Mouse (Mus musculus) frontal cortex, postnatal 10 days (tissue): ENCODE data around the gene Commd1.

Source experiments
- DNase-seq, 2 experiments: peaks; one replicate each; pipeline ENCODE4 v3.0.0; 2022; ENCODE audit warnings: low spot score in 2 of 2, mixed read lengths in 1 of 2

The Commd1 gene

GRCm38 (mm10) chr11:22989786-22990185 is 7.6 kb upstream of the Commd1 start:
- no peak for DNase-seq

DNA sequence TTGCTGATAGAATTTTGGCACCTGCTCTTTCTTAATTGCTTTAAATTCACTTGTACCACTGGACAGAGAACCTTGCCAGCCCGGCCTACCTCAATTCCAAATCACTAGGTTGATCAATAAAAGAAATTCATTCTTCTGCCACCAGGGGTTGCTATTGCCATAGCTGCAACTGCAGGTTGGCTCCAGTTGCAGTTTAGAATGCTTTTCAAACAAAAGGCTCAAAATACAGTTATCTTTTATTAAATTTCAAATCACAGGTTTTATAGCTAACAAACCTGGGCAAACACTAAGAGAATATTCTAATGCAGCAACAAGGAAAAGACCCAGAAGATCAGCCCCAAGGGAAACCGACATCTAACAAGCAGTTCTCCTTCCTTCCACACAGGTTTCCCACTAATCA is 5.2 kb upstream of the Commd1 start:
- no peak for DNase-seq

- no peak for DNase-seq
These were observed 3.3 kb upstream of the Commd1 start for GRCm38 (mm10) chr11:22985510-22985909.

DNA sequence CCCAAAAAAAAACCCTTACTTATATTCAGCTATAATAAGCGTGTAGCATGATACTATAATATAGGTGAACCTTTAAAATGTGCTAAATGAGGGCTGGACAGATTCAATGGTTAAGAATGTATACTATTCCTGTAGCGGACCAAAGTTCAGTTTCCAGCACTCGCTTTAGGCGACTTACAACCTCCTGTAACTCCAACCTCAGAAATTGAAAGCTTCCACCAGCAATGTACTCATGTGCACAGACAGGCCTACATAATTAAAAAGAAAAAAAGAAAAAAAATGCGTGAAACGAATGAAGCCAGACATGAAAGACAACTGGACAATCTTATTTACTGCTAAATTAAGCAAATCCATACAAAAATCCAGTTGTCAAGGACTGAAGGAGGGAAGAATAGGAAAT is 664 bp upstream of the Commd1 start:
- DNase-seq = no peak

- no peak for DNase-seq
These were observed 635 bp downstream of the Commd1 start for GRCm38 (mm10) chr11:22981543-22981950.

- DNase-seq = no peak
These were observed 1.1 kb downstream of the Commd1 start for GRCm38 (mm10) chr11:22981041-22981440.

DNA sequence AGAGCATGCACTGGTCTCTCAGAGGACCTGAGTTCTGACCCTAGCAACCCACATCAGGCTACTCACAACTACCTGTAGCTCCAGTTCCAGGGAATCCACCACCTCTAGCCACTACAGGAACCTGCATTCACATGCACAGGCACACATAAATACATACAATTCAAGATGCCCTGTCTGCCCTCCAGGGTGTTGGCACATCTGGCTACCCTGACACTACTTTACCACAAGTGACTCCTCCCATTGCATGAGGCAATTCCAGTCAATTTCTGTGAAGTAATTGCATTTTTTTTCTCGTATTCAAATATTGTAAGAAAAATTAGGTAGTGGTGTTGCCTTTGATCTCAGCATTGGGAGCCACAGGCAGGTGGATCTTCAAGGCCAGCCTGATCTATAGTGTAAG is 3.0 kb downstream of the Commd1 start:
- no peak for DNase-seq

- no peak for DNase-seq
These were observed 3.5 kb downstream of the Commd1 start for GRCm38 (mm10) chr11:22978711-22979110.

DNA sequence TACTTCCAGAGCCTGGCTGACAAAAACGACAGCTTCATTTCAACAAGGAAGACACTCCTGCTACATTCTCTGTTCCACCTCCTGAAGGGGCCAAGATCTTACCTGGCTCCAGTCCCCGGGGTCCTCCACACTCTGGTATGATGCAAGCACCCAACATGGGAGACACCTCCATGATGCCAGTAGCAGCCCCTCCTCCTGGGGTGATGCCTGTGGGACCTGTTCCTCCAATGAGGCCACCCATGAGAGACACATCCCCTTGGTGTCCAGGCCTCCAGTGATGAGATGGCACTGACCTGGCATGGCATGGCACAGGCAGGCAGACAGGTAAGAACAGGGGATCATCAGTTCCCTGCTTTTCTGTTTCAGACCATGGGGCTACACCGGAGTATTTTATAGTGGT is 4.0 kb downstream of the Commd1 start:
- DNase-seq = no peak

DNA sequence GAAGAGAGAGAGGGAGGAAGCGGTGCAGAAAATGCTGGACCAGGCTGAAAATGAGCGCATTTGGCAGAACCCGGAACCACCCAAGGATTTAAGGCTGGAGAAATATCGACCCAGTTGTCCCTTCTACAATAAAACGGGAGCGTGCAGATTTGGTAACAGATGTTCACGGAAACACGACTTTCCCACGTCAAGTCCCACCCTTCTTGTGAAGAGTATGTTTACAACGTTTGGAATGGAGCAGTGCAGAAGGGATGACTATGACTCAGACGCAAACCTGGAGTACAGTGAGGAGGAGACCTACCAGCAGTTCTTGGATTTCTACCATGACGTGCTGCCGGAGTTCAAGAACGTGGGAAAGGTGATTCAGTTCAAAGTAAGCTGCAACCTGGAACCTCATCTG is 8.6 kb downstream of the Commd1 start:
- no peak for DNase-seq

GRCm38 (mm10) chr11:22972746-22973526 is 9.2 kb downstream of the Commd1 start:
- peak; percentile 66 to 79 for DNase-seq

- DNase-seq = peak; percentile 49 to 57
These were observed 10.1 kb downstream of the Commd1 start, which contains the start of gene Zrsr1 for GRCm38 (mm10) chr11:22971835-22972709. Gene Zrsr1, plus strand, starts transcription at chr11:22972005.

DNA sequence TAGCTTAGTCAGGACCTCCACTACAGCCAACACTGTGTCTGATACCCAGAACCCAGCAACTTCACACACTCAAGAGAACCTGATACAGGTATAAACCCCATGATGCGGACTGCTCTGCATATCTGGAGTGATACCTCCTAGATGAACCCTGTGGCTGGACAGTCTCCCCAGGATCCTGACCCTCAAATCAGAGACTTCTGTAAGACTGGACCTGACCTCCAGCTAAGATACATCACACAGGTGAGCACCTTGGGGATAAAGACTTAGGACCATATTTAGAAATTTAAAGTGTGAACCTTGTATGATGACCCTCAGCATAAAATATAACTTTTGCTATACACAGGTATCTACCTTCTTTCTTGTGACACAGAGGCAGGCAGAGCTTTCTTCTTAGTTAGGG is 11.6 kb downstream of the Commd1 start:
- no peak for DNase-seq

DNA sequence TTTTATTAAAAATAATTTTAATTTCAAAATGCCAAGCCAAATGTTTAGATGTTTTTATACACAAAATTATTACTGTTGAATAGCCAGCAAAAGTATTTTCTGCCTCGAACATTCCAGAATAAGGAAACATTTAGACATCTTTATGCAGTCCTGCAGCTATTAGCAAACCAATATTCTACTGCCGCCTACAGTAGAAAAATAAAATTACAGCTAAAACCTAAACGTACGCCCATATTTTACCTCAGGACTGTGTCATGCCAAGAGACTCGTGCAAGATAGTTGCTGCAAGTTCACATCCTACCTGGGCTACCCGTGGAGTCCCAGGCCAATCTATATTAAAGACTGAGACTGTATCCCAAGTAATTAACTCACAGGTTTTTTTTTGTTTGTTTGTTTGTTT is 12.7 kb downstream of the Commd1 start:
- no peak for DNase-seq

- no peak for DNase-seq
These were observed 16.7 kb downstream of the Commd1 start for GRCm38 (mm10) chr11:22965503-22965902.

GRCm38 (mm10) chr11:22964401-22964800 is 17.8 kb downstream of the Commd1 start:
- no peak for DNase-seq

- no peak for DNase-seq
These were observed 20.1 kb downstream of the Commd1 start for GRCm38 (mm10) chr11:22962101-22962500.

- no peak for DNase-seq
These were observed 24.3 kb downstream of the Commd1 start for GRCm38 (mm10) chr11:22957791-22958374.

DNA sequence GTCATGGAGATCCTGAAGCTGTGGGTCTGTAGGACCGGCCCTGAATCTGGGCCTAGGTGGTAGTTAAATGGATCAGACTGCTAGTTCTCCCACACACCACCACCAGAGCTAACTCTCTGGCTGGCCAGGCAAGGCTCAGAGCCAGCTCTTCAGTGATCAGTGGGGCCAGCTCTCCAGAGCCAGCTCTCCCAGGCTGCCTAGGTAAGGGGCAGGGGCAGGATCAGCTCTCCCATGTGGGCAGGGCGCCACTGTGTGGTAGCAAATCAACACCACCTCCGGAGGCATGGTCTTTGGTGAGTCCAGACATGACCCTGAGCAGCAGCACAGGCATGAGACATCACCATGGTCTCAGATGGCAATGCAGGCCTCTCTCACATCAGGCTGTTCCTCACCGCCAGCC is 25.4 kb downstream of the Commd1 start:
- DNase-seq = peak in 1 of 2 experiments; percentile 27

DNA sequence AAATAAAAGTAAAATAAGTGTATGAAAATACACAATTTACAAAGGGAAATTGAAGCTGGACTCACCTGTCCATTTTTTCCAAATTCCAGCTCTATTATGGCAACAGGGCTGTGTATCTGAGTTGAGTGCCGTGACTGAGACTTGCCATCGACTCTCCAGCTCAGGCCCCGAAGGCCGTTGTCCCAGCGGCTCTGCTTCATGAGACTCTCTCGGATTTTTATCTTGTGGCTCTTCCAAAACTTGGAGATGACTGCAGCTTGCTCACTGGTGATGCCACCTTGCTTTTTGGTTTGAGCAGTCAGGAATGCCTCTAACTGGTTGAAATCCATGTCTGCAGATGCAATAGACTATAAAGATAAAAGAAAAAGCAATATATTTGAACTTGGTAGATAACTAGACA is 25.8 kb downstream of the Commd1 start:
- DNase-seq = no peak

GRCm38 (mm10) chr11:22952668-22953067 is 29.5 kb downstream of the Commd1 start:
- DNase-seq = no peak

DNA sequence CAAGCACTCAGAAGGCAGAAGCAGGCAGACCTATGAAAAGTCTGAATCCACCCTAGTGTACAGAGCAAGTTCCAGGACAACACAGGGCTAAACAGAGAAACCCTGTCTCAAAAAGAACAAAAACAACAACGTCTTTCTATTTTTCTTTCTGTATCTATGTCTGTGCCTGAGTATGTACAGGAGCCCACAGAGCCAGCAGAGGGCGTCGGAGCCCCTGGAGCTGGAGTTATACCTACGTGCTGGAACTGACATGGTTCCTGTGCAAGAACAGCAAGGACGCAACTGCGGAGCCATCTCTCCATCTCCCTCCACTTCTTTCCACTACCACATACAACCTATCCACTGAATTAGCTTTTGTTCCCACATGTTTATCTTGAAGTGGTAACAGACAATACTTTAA is 32.1 kb downstream of the Commd1 start:
- no peak for DNase-seq
